Mouse (Mus musculus): ENCODE data around the gene B3gnt9. TPM values are rescaled to one million over a fixed set of nuclear protein-coding genes. Genes with fewer than 3 reads are reported as not detected.
"Not testable (repeated sequence)": the region's sequence is repeated elsewhere in the genome, so short reads cannot be mapped to it uniquely, and the experiment has no call there.

Gene B3gnt9
- polyA plus RNA-seq, 1 experiment from 2014 or later: 11.9 TPM

DNA sequence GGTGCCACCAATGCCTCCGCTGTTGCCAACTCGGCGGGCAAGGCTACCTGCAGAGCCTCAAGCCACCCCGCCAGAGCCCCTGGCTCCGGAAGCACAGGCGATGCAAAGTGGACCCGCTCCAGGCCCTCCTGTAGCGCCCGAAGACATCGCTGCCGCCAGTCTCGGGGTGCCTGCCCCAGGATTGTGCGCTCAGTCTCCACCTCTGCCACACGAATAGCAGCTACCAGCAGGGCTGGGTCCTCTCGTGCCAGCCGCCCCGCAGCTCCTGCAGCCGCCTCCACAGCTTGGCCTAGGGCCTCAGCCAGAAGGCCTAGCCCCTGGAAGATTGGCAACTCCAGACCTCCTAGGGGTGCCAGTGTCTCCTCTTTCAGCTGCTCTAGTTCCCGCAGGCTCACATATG lies 38.5 kb upstream of the B3gnt9 start:
- Histone ChIP-seq H3K36me3 (ENCODE audit: insufficient read depth, low read length) (no peaks in the 10 kb centered on the region), H3K27me3 (ENCODE audit: insufficient read depth, low read length) (peaks cover 11% of the 10 kb centered on the region), H3K9me3 (ENCODE audit: low read length) (no peaks in the 10 kb centered on the region), H3K4me1 (ENCODE audit: insufficient read depth, low read length) (peaks cover 30% of the 10 kb centered on the region), H3K27ac (ENCODE audit: low read length) (no peak overlapping the region), H3K4me2 (replicated peaks; ENCODE audit: low read depth, low read length) (no peak overlapping the region), H3K9ac (replicated peaks; ENCODE audit: low read length) (no peak overlapping the region), H3K4me3 (ENCODE audit: low read length) (no peak overlapping the region)
- WGBS: 68% methylated on average over 19 of the region's 19 CpGs
- no peak for ATAC-seq (ENCODE audit: low FRiP score, low TSS enrichment)

DNA sequence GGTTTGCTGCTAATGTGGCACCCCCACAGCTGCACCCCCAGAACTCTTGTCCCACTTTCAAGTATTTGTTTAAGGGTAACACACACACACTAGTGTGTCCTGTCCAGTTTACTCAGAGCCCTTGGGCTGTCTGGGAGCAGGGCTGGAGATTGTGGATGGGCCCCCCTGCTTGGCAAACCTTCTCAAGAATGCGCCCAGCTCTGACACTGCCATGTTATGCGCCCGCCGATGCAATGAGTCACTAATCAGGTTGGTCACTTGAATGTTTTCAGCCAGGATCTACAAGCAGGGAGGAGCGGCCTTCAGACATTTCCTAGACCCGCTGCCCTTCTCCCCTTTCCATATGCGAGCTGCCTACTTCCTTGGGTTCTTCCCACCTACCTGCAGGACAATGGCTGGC lies 37.5 kb upstream of the B3gnt9 start:
- H3K27me3 ChIP-seq (ENCODE audit: insufficient read depth, low read length): peaks cover 11% of the 10 kb centered on the region
- no peak for ATAC-seq (ENCODE audit: low FRiP score, low TSS enrichment)
- H3K27ac ChIP-seq (ENCODE audit: low read length): no peak overlapping the region
- no peak overlapping the region for H3K4me3 ChIP-seq (ENCODE audit: low read length)
- H3K9ac ChIP-seq (replicated peaks; ENCODE audit: low read length): no peak overlapping the region
- no peaks in the 10 kb centered on the region for H3K36me3 ChIP-seq (ENCODE audit: insufficient read depth, low read length)
- WGBS: 90% methylated on average over 7 of the region's 7 CpGs
- H3K4me1 ChIP-seq (ENCODE audit: insufficient read depth, low read length): peaks cover 27% of the 10 kb centered on the region
- no peaks in the 10 kb centered on the region for H3K9me3 ChIP-seq (ENCODE audit: low read length)
- no peak overlapping the region for H3K4me2 ChIP-seq (replicated peaks; ENCODE audit: low read depth, low read length)

DNA sequence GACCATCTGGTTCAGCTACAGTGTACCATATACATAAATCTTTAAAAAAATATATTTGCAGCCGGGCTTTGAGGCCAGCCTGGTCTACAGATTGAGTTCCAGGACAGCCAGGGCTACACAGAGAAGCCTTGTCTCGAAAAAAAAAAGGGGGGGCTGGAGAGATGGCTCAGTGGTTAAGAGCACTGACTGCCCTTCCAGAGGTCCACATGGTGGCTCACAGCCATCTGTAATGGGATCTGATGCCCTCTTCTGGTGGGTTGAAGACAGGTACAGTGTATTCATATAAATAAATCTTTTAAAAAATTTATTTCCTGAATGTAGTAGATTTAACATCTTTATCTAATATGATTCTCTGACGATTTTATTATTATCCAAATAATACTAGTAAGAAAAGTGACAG lies 36.8 kb upstream of the B3gnt9 start:
- WGBS: 73% methylated on average over 3 of the region's 3 CpGs
- H3K36me3 ChIP-seq (ENCODE audit: insufficient read depth, low read length); H3K9me3 ChIP-seq (ENCODE audit: low read length); H3K4me3 ChIP-seq (ENCODE audit: low read length); H3K27ac ChIP-seq (ENCODE audit: low read length); H3K4me2 ChIP-seq (replicated peaks; ENCODE audit: low read depth, low read length); ATAC-seq (ENCODE audit: low FRiP score, low TSS enrichment); H3K9ac ChIP-seq (replicated peaks; ENCODE audit: low read length): not testable (repeated sequence)
- Histone ChIP-seq H3K4me1 (ENCODE audit: insufficient read depth, low read length) (peaks cover 23% of the 10 kb centered on the region), H3K27me3 (ENCODE audit: insufficient read depth, low read length) (peaks cover 11% of the 10 kb centered on the region)

DNA sequence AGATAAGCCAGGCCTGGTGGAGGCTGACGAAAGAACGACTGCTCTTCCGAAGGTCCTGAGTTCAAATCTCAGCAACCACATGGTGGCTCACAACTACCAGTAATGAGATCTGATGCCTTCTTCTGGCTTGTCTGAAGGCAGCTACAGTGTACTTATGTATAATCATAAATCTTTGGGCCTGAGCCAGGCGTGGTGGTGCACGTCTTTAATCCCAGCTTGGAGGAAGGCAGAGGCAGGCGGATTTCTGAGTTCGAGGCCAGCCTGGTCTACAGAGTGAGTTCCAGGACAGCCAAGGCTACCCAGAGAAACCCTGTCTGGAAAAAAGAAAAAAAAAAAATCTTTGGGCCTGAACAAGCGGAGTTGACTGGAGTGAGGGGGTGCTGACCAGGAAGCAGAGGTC lies 36.4 kb upstream of the B3gnt9 start:
- WGBS: 78% methylated on average over 8 of the region's 8 CpGs

DNA sequence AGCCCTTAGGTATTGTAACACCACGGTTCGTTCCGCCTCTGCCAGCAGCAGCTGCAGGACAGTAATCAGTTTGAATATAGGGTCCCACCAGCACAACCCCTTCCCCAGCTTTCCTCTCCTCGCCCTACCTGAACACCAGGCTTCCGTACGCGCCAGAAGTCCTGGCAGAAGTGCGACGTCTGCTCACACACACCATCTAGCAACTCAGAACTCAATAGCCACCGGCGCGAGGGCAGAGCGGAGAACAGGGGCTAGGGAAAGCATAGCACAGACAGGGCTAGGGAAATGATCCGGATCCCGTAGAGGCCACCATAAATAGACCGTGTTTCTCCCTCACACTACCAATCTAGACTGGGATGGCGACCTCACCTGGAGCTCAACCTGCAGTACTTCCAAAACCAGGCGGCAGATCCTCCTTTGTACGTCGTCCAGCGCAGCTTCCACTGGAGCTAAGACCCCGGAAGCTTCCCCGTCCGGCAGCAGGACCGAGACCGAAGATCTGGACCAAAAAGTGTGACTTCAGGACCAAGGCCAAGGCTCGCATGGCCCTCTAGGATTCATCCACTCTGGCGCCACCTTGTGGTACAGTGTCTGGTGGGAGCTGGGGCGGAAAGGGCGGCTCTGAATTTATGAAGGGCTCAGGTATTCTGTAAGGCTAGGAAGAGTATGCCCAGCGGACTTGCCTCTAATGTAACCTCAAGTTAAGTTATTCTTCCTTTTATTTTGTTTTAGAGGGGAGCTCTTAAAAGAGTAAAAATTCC lies 35.8 kb upstream of the B3gnt9 start:
- peak overlapping the region; percentile 91 for H3K4me2 ChIP-seq (replicated peaks; ENCODE audit: low read depth, low read length)
- no peaks in the 10 kb centered on the region for H3K9me3 ChIP-seq (ENCODE audit: low read length)
- peaks cover 11% of the 10 kb centered on the region for H3K27me3 ChIP-seq (ENCODE audit: insufficient read depth, low read length)
- H3K9ac ChIP-seq (replicated peaks; ENCODE audit: low read length): no peak overlapping the region
- no peak for ATAC-seq (ENCODE audit: low FRiP score, low TSS enrichment)
- H3K36me3 ChIP-seq (ENCODE audit: insufficient read depth, low read length): no peaks in the 10 kb centered on the region
- H3K27ac ChIP-seq (ENCODE audit: low read length): no peak overlapping the region
- H3K4me1 ChIP-seq (ENCODE audit: insufficient read depth, low read length): peaks cover 20% of the 10 kb centered on the region
- WGBS: 6% methylated on average over 31 of the region's 31 CpGs
- peak overlapping the region; percentile 1; the same call in 1 of the 2 replicates for H3K4me3 ChIP-seq (ENCODE audit: low read length)

More for the DNA sequence above, 36.4 kb upstream of the B3gnt9 start:
- ATAC-seq (ENCODE audit: low FRiP score, low TSS enrichment); H3K4me3 ChIP-seq (ENCODE audit: low read length); H3K9ac ChIP-seq (replicated peaks; ENCODE audit: low read length); H3K4me2 ChIP-seq (replicated peaks; ENCODE audit: low read depth, low read length); H3K27ac ChIP-seq (ENCODE audit: low read length); H3K36me3 ChIP-seq (ENCODE audit: insufficient read depth, low read length); H3K9me3 ChIP-seq (ENCODE audit: low read length): not testable (repeated sequence)
- Histone ChIP-seq H3K4me1 (ENCODE audit: insufficient read depth, low read length) (peaks cover 20% of the 10 kb centered on the region), H3K27me3 (ENCODE audit: insufficient read depth, low read length) (peaks cover 11% of the 10 kb centered on the region)

DNA sequence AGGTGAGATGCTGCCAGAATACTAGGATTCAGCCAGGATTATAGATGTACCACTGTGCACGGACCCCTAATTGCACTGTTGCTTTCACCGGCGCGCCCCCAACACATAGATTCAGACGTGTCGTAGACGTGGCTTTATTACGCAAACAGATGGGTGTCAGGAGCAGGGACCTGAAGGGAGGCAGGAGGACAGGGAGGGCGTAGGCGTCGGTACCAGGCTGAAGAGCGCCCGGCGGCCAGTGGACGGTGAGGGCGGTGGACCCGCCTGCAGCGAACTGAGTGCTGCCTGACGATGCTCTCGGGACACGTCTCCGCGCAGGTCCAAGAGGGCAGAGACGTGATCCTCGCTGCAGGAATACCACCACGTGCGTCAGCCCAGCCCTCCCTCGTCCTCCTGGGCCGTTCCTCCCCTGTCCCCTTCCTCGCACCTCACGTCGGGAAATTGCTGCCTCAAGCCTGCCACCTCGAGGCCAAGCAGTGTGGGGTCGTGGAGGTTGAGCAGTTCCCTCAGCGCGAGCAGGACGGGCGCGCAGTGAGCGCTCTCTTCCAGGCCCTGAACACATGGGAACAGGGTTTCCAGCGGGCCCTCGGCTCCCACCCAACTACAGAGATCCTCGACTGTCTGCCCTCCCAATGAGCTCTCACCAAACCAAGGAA lies 35.0 kb upstream of the B3gnt9 start, which contains the start of gene 4931428F04Rik:
4931428F04Rik (minus strand) TSS at position 60 of the 656 bp plus-strand sequence.
- ATAC-seq (ENCODE audit: low FRiP score, low TSS enrichment): peak; percentile 24
- H3K4me2 ChIP-seq (replicated peaks; ENCODE audit: low read depth, low read length): peak within 1 kb of the TSS; percentile 91
- peak within 1 kb of the TSS; percentile 84 for H3K27ac ChIP-seq (ENCODE audit: low read length)
- WGBS: 1% methylated on average over 43 of the region's 43 CpGs
- peak within 1 kb of the TSS; percentile 64 for H3K4me3 ChIP-seq (ENCODE audit: low read length)
- H3K36me3 ChIP-seq (ENCODE audit: insufficient read depth, low read length): no peaks in the 10 kb centered on the region
- H3K27me3 ChIP-seq (ENCODE audit: insufficient read depth, low read length): peaks cover 11% of the 10 kb centered on the region
- H3K9ac ChIP-seq (replicated peaks; ENCODE audit: low read length): peak within 1 kb of the TSS; percentile 72
- peaks cover 20% of the 10 kb centered on the region for H3K4me1 ChIP-seq (ENCODE audit: insufficient read depth, low read length)
- no peaks in the 10 kb centered on the region for H3K9me3 ChIP-seq (ENCODE audit: low read length)

DNA sequence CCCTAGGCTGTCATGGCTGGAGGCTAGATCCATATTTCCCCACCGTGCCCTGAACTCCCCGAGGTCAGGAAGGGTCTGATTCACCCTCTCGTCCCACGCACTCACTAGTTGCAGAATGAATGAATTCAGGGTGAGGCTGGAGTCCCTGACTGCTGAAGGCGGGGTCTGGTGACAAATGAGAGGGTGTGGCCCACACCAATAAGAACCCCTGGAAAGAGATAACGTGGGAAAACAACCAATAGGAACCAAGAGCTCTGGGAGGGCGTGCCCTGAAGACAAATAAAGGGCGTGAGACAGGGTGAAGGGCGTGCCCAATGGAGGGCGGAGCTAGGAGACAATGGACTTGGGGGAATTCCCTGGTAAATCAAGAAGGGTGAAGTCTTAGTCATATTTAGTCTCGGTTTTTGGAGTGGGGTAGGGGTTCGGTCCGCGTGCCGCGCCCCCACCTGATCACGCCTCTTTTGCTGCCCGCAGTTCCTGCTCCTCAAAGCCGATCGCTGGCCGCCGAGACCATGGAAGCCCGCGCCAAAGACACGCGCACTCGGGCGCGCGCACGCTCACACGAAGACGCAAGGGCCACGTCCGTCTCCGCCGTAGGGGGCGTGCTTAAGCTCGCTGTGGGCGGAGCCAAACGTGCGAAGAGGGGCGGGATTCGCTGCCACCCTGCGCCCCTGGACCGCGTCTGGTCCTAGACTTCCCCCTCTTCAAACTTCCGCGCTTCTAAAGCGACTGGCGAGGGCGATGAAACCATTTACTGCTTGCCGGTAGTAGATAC lies 34.2 kb upstream of the B3gnt9 start:
- peak; percentile 88 for ATAC-seq (ENCODE audit: low FRiP score, low TSS enrichment)
- Histone ChIP-seq H3K4me2 (replicated peaks; ENCODE audit: low read depth, low read length) (peak overlapping the region; percentile 91), H3K9ac (replicated peaks; ENCODE audit: low read length) (peak overlapping the region; percentile 72), H3K9me3 (ENCODE audit: low read length) (no peaks in the 10 kb centered on the region), H3K27ac (ENCODE audit: low read length) (peak overlapping the region; percentile 84), H3K4me1 (ENCODE audit: insufficient read depth, low read length) (peaks cover 20% of the 10 kb centered on the region), H3K36me3 (ENCODE audit: insufficient read depth, low read length) (no peaks in the 10 kb centered on the region; the same call in 1 of the 2 replicates), H3K4me3 (ENCODE audit: low read length) (peak overlapping the region; percentile 64), H3K27me3 (ENCODE audit: insufficient read depth, low read length) (peaks cover 11% of the 10 kb centered on the region)
- WGBS: under 1% methylated on average over 53 of the region's 53 CpGs

DNA sequence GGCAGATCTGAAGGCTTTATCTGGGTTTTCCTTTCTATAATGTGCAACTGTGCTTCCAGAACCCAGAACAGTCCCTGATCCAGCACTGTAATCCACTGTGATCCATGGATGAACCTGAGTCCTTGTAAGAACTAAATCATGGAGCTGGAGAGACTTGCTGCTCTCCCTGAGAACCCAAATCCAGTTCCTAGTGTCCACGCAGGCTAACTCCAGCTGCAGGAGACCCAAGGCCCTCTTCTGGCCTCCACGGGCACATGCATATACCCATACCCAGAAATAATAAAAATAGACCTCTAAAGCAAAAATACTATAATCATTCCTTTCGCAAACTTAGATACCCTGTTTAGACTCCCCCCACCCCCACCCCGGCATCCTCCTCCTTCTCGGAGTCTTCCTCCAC lies 33.3 kb upstream of the B3gnt9 start:
- Histone ChIP-seq H3K4me1 (ENCODE audit: insufficient read depth, low read length) (peaks cover 20% of the 10 kb centered on the region), H3K27ac (ENCODE audit: low read length) (no peak overlapping the region), H3K27me3 (ENCODE audit: insufficient read depth, low read length) (peaks cover 11% of the 10 kb centered on the region), H3K4me2 (replicated peaks; ENCODE audit: low read depth, low read length) (peak overlapping the region; percentile 91; the same call in 1 of the 2 replicates), H3K9me3 (ENCODE audit: low read length) (no peaks in the 10 kb centered on the region), H3K9ac (replicated peaks; ENCODE audit: low read length) (no peak overlapping the region), H3K36me3 (ENCODE audit: insufficient read depth, low read length) (no peaks in the 10 kb centered on the region; the same call in 1 of the 2 replicates), H3K4me3 (ENCODE audit: low read length) (no peak overlapping the region)
- 86% methylated on average over 5 of the region's 5 CpGs for WGBS
- no peak for ATAC-seq (ENCODE audit: low FRiP score, low TSS enrichment)

DNA sequence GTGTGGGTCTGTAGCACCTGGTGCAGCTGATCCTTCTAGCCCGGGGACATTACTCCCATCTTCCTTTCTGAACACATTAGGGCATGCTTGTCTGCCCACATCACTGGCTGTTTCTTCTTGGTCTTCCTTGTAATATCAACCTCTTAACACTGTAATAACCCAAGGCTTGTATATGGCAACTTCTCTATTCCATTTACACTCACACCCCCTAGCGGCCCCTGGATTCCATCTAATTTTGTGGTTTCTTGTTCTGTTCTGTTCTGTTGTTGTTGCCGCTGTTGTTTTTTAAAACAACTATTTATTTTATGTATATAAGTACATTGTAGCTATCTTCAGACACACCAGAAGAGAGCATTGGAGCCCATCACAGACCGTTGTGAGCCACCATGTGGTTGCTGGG lies 32.0 kb upstream of the B3gnt9 start:
- Histone ChIP-seq H3K9ac (replicated peaks; ENCODE audit: low read length) (no peak overlapping the region), H3K27ac (ENCODE audit: low read length) (no peak overlapping the region), H3K4me3 (ENCODE audit: low read length) (no peak overlapping the region), H3K27me3 (ENCODE audit: insufficient read depth, low read length) (peaks cover 11% of the 10 kb centered on the region), H3K4me1 (ENCODE audit: insufficient read depth, low read length) (peaks cover 20% of the 10 kb centered on the region), H3K4me2 (replicated peaks; ENCODE audit: low read depth, low read length) (no peak overlapping the region), H3K9me3 (ENCODE audit: low read length) (no peaks in the 10 kb centered on the region), H3K36me3 (ENCODE audit: insufficient read depth, low read length) (peaks cover 3% of the 10 kb centered on the region)
- WGBS: 86% methylated on average over 4 of the region's 4 CpGs
- ATAC-seq (ENCODE audit: low FRiP score, low TSS enrichment): no peak

All from kidney, embryonic 16.5 days (tissue).